Mouse (Mus musculus): ENCODE data around the gene Slc16a2.

Gene Slc16a2

GRCm38 (mm10) chrX:103821832-103822196 is at the start of gene Slc16a2:
Gene Slc16a2 (minus strand): TSS chrX:103821983.
- DNase-seq (ENCODE audit: low read depth, low spot score): peak; percentile 19

- no peak for DNase-seq (ENCODE audit: low read depth, low spot score)
Measured at GRCm38 (mm10) chrX:103863502-103863901, 41.7 kb upstream of the Slc16a2 start.

- no peak for DNase-seq (ENCODE audit: low read depth, low spot score)
Measured at GRCm38 (mm10) chrX:103862877-103863276, 41.1 kb upstream of the Slc16a2 start.

- peak; percentile 3 for DNase-seq (ENCODE audit: low read depth, low spot score)
Measured at GRCm38 (mm10) chrX:103845266-103845665, 23.5 kb upstream of the Slc16a2 start.

- DNase-seq (ENCODE audit: low read depth, low spot score): no peak
Measured at GRCm38 (mm10) chrX:103828836-103829235, 7.1 kb upstream of the Slc16a2 start.

- DNase-seq (ENCODE audit: low read depth, low spot score): peak; percentile 5
Measured at GRCm38 (mm10) chrX:103822271-103822811, 558 bp upstream of the Slc16a2 start.

GRCm38 (mm10) chrX:103821195-103821831 is 470 bp downstream of the Slc16a2 start:
- peak; percentile 1 for DNase-seq (ENCODE audit: low read depth, low spot score)

- peak; percentile 3 for DNase-seq (ENCODE audit: low read depth, low spot score)
Measured at GRCm38 (mm10) chrX:103820307-103821194, 1.2 kb downstream of the Slc16a2 start.

GRCm38 (mm10) chrX:103819253-103819652 is 2.5 kb downstream of the Slc16a2 start:
- no peak for DNase-seq (ENCODE audit: low read depth, low spot score)

- DNase-seq (ENCODE audit: low read depth, low spot score): no peak
Measured at GRCm38 (mm10) chrX:103812690-103813089, 9.1 kb downstream of the Slc16a2 start.

GRCm38 (mm10) chrX:103810483-103810882 is 11.3 kb downstream of the Slc16a2 start:
- DNase-seq (ENCODE audit: low read depth, low spot score): no peak

- DNase-seq (ENCODE audit: low read depth, low spot score): no peak
Measured at GRCm38 (mm10) chrX:103806373-103806772, 15.4 kb downstream of the Slc16a2 start.

- DNase-seq (ENCODE audit: low read depth, low spot score): no peak
Measured at GRCm38 (mm10) chrX:103796961-103797360, 24.8 kb downstream of the Slc16a2 start.

- no peak for DNase-seq (ENCODE audit: low read depth, low spot score)
Measured at GRCm38 (mm10) chrX:103795506-103795905, 26.3 kb downstream of the Slc16a2 start.

- no peak for DNase-seq (ENCODE audit: low read depth, low spot score)
Measured at GRCm38 (mm10) chrX:103791329-103791728, 30.5 kb downstream of the Slc16a2 start.

- DNase-seq (ENCODE audit: low read depth, low spot score): no peak
Measured at GRCm38 (mm10) chrX:103785681-103786080, 36.1 kb downstream of the Slc16a2 start.

- DNase-seq (ENCODE audit: low read depth, low spot score): no peak
Measured at GRCm38 (mm10) chrX:103776412-103776811, 45.4 kb downstream of the Slc16a2 start.

GRCm38 (mm10) chrX:103746197-103746596 is 75.6 kb downstream of the Slc16a2 start:
- DNase-seq (ENCODE audit: low read depth, low spot score): no peak

- no peak for DNase-seq (ENCODE audit: low read depth, low spot score)
Measured at GRCm38 (mm10) chrX:103744171-103745039, 77.4 kb downstream of the Slc16a2 start.

- no peak for DNase-seq (ENCODE audit: low read depth, low spot score)
Measured at GRCm38 (mm10) chrX:103742057-103742315, 79.8 kb downstream of the Slc16a2 start.

GRCm38 (mm10) chrX:103741215-103742056 is 80.3 kb downstream of the Slc16a2 start:
- no peak for DNase-seq (ENCODE audit: low read depth, low spot score)

All from ES-CJ7 (cell line).